Mouse (Mus musculus) urinary bladder, postnatal 25 days (tissue): Measurements from ENCODE around the gene Mcm10.

Source experiments
- DNase-seq: peaks from one replicate; pipeline ENCODE4 v3.0.0; 2022; ENCODE audit warnings: low spot score

Gene Mcm10

GRCm38 (mm10) chr2:5012491-5013324 is at the start of gene Mcm10:
Gene Mcm10 (minus strand): TSS chr2:5012791.
- peak; percentile 89 for DNase-seq

- no peak for DNase-seq
Observed at GRCm38 (mm10) chr2:5061133-5061708, 48.6 kb upstream of the Mcm10 start.

GRCm38 (mm10) chr2:5059997-5060396 is 47.4 kb upstream of the Mcm10 start:
- no peak for DNase-seq

- DNase-seq = no peak
Observed at GRCm38 (mm10) chr2:5058436-5058835, 45.8 kb upstream of the Mcm10 start.

- no peak for DNase-seq
Observed at GRCm38 (mm10) chr2:5050562-5050961, 38.0 kb upstream of the Mcm10 start.

- no peak for DNase-seq
Observed at GRCm38 (mm10) chr2:5047016-5047415, 34.4 kb upstream of the Mcm10 start.

- DNase-seq = no peak
Observed at GRCm38 (mm10) chr2:5045269-5045965, 32.8 kb upstream of the Mcm10 start.

- no peak for DNase-seq
Observed at GRCm38 (mm10) chr2:5044321-5044720, 31.7 kb upstream of the Mcm10 start.

- no peak for DNase-seq
Observed at GRCm38 (mm10) chr2:5043476-5043761, 30.8 kb upstream of the Mcm10 start.

GRCm38 (mm10) chr2:5042616-5043475 is 30.3 kb upstream of the Mcm10 start:
- DNase-seq = no peak

- no peak for DNase-seq
Observed at GRCm38 (mm10) chr2:5041854-5042253, 29.3 kb upstream of the Mcm10 start.

GRCm38 (mm10) chr2:5040281-5041161 is 27.9 kb upstream of the Mcm10 start:
- DNase-seq = no peak

- no peak for DNase-seq
Observed at GRCm38 (mm10) chr2:5039350-5040170, 27.0 kb upstream of the Mcm10 start.

- no peak for DNase-seq
Observed at GRCm38 (mm10) chr2:5038320-5038719, 25.7 kb upstream of the Mcm10 start.

GRCm38 (mm10) chr2:5037390-5037789 is 24.8 kb upstream of the Mcm10 start:
- DNase-seq = no peak

GRCm38 (mm10) chr2:5036411-5037076 is 24.0 kb upstream of the Mcm10 start:
- no peak for DNase-seq

GRCm38 (mm10) chr2:5035241-5035640 is 22.6 kb upstream of the Mcm10 start:
- no peak for DNase-seq

- DNase-seq = no peak
Observed at GRCm38 (mm10) chr2:5034801-5035200, 22.2 kb upstream of the Mcm10 start.

- DNase-seq = no peak
Observed at GRCm38 (mm10) chr2:5033546-5034420, 21.2 kb upstream of the Mcm10 start.
